Mouse (Mus musculus) cerebral cortex, adult 2 months (tissue): ENCODE measurements around the gene Cdk12.

Source experiments
- WGBS: fragments of 180-500 bp; shearing (Covaris S2); methylation state at CpG from one replicate; pipeline ENCODE4 v1.1.7; 2018; 5-methylcytosine and 5-hydroxymethylcytosine counted together

Gene Cdk12

GRCm38 (mm10) chr11:98260706-98261479 lies 58.0 kb downstream of the Cdk12 start:
- 34% methylated on average over 8 of the region's 8 CpGs for WGBS

- 5% methylated on average over 2 of the region's 2 CpGs for WGBS
Measured at GRCm38 (mm10) chr11:98265039-98265438, 62.2 kb downstream of the Cdk12 start.

- 33% methylated on average over 5 of the region's 5 CpGs for WGBS
Measured at GRCm38 (mm10) chr11:98265891-98266290, 63.0 kb downstream of the Cdk12 start.

DNA sequence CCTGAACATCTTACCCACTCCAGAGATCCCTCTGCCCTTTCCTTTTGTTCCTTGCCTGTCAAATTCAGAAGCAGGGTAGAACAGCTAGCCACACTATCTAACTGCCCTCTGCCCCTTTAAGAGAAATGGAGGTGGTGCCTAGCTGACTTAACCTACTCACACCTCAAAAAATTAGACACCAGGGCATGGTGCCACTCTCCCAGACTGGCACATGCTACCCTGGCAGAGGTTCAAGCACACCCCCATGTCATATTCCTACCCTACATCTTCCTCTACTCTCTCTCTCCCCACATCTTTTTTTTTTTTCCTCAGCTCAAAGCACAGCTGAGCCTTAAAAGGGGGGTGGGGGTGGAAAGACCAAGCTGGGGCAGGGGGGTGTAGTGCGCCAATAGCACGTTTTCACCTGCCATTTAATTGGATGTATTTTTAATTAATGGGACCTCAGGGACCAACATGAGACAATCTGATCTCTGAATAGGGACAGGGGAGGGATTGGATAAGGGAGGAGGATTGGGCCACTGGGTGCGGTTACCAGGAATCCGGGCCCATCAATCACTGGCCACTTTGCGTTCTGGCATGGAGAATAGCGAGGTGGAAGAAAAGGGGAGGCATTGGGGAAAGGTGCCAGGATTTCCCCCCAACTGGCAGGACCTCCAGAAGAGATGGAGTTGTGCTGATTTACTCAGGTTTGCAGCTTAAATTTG lies 64.0 kb downstream of the Cdk12 start:
- WGBS: 64% methylated on average over 6 of the region's 6 CpGs

GRCm38 (mm10) chr11:98270066-98270465 lies 67.2 kb downstream of the Cdk12 start:
- 50% methylated on average over 3 of the region's 3 CpGs for WGBS

DNA sequence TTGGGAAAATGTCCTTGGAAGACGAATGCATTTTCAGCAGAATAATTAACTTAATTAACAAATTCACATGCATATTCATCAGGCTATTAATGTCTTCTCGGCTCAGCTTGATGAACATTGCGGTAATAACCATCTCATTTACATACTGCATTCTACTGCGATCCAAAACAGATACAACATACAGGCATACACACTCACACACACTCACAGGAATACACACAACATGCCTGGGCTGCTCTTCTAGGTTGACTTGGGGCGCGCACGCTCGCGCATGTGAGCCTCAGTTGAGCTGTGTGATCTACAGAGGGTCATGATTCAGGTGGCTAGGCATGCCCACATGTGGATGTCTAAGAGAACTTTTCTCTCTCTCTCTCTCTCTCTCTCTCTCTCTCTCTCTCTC lies 80.9 kb downstream of the Cdk12 start:
- 17% methylated on average over 9 of the region's 9 CpGs for WGBS

- WGBS: 3% methylated on average over 14 of the region's 17 CpGs
Measured at GRCm38 (mm10) chr11:98284230-98284629, 81.4 kb downstream of the Cdk12 start.

- WGBS: 52% methylated on average over 2 of the region's 2 CpGs
Measured at GRCm38 (mm10) chr11:98285368-98285767, 82.5 kb downstream of the Cdk12 start.

DNA sequence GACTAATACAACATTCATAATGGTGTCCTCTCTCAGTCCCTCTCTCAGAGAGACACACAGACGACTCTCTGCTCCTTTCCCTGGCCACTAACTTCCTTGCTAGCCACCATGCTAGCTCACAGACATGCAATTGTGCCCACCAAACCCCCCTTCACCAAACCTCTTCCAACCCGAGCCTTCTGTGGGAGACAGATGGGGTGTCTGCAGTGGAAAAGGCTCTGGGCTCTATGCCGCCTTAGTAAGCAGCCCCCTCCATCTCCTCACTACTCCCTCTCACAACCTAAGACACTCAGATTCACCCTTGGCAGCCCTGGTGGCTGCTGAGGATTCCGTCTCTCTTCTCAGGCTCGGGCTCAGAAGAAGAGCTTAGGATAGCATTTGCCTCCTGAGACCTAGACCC lies 84.7 kb downstream of the Cdk12 start:
- WGBS: 30% methylated on average over 5 of the region's 5 CpGs

DNA sequence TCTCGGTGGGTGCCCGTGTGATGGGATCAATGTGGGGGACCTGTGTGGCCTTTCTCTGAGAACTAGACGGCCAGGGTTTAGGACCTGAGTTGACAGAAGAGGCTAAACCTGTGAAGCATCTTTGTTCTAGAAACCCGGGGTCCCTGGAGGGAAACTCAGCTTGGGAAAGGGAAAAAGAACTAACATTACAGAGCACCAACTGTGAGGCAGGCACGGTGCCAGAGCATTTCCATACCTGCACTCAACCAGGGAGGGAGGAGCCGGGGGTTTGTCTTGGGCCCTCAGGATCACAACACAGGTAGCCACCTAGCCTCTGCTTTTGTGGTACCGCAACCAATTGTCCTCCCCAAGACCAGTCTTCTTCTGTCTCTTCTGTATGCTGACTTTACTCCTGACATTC lies 85.1 kb downstream of the Cdk12 start:
- 37% methylated on average over 7 of the region's 7 CpGs for WGBS

DNA sequence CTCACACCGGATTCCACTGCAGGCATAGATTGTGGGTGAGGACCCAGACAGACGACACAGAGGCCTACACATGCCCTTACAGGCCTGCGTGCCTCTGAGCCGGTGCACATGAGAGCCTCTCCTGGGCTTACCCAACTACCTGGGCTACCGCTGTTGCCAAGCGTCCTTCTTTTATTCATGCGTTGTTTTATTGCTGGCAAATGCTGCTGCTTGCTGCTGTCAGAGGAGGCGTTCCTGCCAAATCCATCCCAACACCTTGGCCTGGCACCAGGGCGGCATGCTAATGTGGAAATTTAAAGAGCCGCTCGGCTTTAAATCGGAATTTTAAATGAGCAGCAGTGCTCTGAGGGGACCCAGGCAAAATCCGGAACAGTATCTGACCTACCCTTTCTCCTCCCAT lies 87.0 kb downstream of the Cdk12 start:
- 37% methylated on average over 13 of the region's 13 CpGs for WGBS

DNA sequence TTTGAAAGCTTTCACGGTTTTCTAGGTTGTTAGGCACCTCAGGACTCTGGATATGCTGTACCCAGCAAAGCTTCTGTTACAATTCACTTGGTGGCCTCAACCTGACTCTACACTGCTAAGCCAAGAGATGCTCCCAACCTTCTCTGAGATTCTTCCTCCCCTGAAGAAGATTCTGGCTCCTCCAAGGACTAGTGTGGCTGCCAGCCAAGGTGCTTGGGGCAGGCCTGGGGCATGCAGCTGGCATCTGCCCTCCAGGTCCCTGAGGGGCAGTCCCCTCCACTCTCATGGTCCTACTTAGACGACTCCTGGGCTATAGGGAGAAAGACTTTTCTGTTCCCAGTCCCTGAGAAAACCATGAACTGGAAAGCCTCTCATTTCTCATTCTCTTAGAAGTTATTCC lies 88.0 kb downstream of the Cdk12 start:
- WGBS: 79% methylated on average over 2 of the region's 2 CpGs

GRCm38 (mm10) chr11:98293070-98293469 lies 90.2 kb downstream of the Cdk12 start:
- 33% methylated on average over 2 of the region's 2 CpGs for WGBS

GRCm38 (mm10) chr11:98294188-98295012 lies 91.5 kb downstream of the Cdk12 start:
- WGBS: 2% methylated on average over 58 of the region's 58 CpGs

GRCm38 (mm10) chr11:98295013-98295585 lies 92.2 kb downstream of the Cdk12 start:
- 5% methylated on average over 9 of the region's 9 CpGs for WGBS

DNA sequence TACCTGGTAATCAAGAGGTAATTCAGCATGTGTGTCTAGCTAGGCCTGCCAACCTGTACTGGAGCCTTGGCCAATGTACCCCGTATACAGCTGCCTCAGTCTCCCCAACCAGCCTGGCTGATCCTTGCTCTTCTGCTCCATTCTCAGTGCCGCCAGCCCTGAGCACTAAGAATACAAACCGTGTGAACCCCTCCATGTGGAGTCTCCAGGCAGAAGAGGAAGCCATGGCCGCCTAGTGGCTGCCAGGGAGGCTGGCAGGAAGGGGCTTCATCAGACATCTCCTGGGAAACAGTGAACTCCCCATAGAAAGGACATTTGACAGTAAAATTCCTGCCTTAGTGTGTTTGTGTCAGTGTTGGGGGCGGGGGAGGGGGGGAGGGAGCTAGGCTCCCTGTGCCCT lies 93.4 kb downstream of the Cdk12 start:
- WGBS: 10% methylated on average over 5 of the region's 5 CpGs

GRCm38 (mm10) chr11:98296916-98297315 lies 94.1 kb downstream of the Cdk12 start:
- 85% methylated on average over 2 of the region's 2 CpGs for WGBS

DNA sequence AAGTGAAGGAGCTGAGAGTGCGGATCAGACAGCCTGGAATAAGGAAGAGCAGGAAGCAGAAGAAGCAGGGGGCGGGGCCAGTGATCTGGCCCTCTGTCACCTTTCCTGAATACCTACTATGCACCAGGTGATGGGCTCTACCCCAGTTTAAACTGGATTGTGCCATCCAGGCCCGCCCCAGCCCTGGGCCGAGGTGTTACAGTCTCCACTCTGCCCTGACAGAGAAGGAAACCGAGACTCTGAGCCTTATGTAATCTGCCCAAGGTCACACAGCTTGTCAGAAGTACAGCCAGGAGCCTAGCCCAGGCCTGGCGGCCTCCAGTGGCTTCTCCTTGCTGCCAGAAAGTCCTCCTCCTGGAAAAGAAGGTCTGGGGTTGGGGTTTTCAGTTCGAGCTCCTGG lies 94.9 kb downstream of the Cdk12 start:
- WGBS: 43% methylated on average over 7 of the region's 7 CpGs

- 18% methylated on average over 10 of the region's 10 CpGs for WGBS
Measured at GRCm38 (mm10) chr11:98298484-98299205, 95.8 kb downstream of the Cdk12 start.

DNA sequence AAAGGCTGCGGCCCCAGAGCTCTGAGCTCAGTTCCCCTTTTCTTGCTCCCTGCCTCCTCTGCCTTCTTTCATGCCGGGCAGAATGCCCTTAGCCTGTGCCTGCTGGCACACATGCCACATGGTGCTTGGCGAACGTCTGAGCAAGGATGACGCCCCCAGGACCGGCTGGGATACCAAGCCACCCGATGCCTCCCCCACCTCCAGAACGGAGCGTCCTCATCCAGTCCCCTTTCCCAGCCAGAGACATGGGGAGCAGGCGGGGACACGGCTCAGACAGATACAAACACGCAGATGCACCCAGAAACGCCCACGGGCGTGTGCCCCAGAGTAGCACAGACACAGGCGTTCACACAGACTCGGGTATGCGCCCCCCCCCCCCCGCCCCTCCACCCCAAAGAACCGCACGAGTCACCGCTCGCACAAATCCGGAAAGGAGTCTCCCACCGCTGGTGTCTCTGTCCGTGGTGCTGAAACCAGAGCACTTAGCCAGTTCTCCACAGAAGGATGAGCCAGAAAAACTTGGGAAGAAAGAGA lies 111.0 kb downstream of the Cdk12 start:
- WGBS: under 1% methylated on average over 26 of the region's 26 CpGs

GRCm38 (mm10) chr11:98317479-98317878 lies 114.6 kb downstream of the Cdk12 start:
- 38% methylated on average over 7 of the region's 7 CpGs for WGBS
